Mouse (Mus musculus) liver, embryonic 12.5 days (tissue): ENCODE measurements at regions not wholly inside any gene's neighbourhood (a gene's known extent, or its start where the extent isn't known, plus 50 kb on each side); places are given as distances from the start of the nearest gene placed in this dataset.
A peak's percentile ranks its signal among the peaks of the same experiment; 100 is the strongest.

Experiments used
- ATAC-seq: fragments of 200-750 bp; cut with Nextera tagmentation; 2 replicates; pipeline ENCODE4 v1.8.0; 2017; ENCODE audit warnings: moderate number of reproducible peaks, mild to moderate bottlenecking, moderate library complexity
- H3K27ac ChIP-seq: fragments of 300-500 bp; sonication (generic); 2 replicates; pipeline ENCODE4 v1.5.1; 2016; ENCODE audit warnings: mild to moderate bottlenecking
- H3K27me3 ChIP-seq: fragments of 300-500 bp; sonication (generic); replicated peaks from 2 replicates; pipeline ENCODE4 v1.6.1; 2016; ENCODE audit warnings: mild to moderate bottlenecking, moderate library complexity
- H3K36me3 ChIP-seq: fragments of 300-500 bp; sonication (generic); 2 replicates; pipeline ENCODE4 v1.6.1; 2016; ENCODE audit warnings: mild to moderate bottlenecking, moderate library complexity
- H3K4me1 ChIP-seq: fragments of 300-500 bp; sonication (generic); 2 replicates; pipeline ENCODE4 v1.6.1; 2016
- H3K4me2 ChIP-seq: fragments of 300-500 bp; sonication (generic); 2 replicates; pipeline ENCODE4 v1.6.1; 2016; ENCODE audit warnings: mild to moderate bottlenecking, moderate library complexity
- H3K4me3 ChIP-seq: fragments of 300-500 bp; sonication (generic); 2 replicates; pipeline ENCODE4 v1.5.1; 2016; ENCODE audit warnings: mild to moderate bottlenecking, moderate library complexity
- H3K9ac ChIP-seq: fragments of 300-500 bp; sonication (generic); 2 replicates; pipeline ENCODE4 v1.6.1; 2016; ENCODE audit warnings: mild to moderate bottlenecking, moderate library complexity
- H3K9me3 ChIP-seq: fragments of 300-500 bp; sonication (generic); replicated peaks from 2 replicates; pipeline ENCODE4 v1.6.1; 2016; ENCODE audit warnings: mild to moderate bottlenecking, moderate library complexity
- WGBS: fragments of 180-500 bp; shearing (Covaris S2); methylation state at CpG from one replicate; pipeline ENCODE4 v1.1.7; 2016; ENCODE audit not compliant: insufficient replicate concordance; 5-methylcytosine and 5-hydroxymethylcytosine counted together

GRCm38 (mm10) chr12:105935441-105935880, 74.6 kb upstream of the Vrk1 start:
- peak overlapping the region; percentile 12; the same call in 1 of the 2 replicates for H3K4me3 ChIP-seq
- H3K27ac ChIP-seq, result no peak overlapping the region
- peaks cover 3% of the 10 kb centered on the region; the same call in 1 of the 2 replicates for H3K4me1 ChIP-seq
- WGBS, result 11% methylated on average over 21 of the region's 22 CpGs
- H3K9me3 ChIP-seq, result no peaks in the 10 kb centered on the region
- H3K36me3 ChIP-seq, result no peaks in the 10 kb centered on the region
- peak overlapping the region; percentile 44 for H3K4me2 ChIP-seq
- ATAC-seq, result no peak
- peaks cover 51% of the 10 kb centered on the region for H3K27me3 ChIP-seq
- H3K9ac ChIP-seq, result no peak overlapping the region

GRCm38 (mm10) chr12:105936812-105937530, 73.1 kb upstream of the Vrk1 start:
- Histone ChIP-seq H3K4me3 (no peak overlapping the region), H3K27me3 (peaks cover 60% of the 10 kb centered on the region), H3K9ac (no peak overlapping the region), H3K9me3 (no peaks in the 10 kb centered on the region), H3K36me3 (no peaks in the 10 kb centered on the region), H3K27ac (no peak overlapping the region), H3K4me1 (peaks cover 3% of the 10 kb centered on the region; the same call in 1 of the 2 replicates), H3K4me2 (no peak overlapping the region)
- 38% methylated on average over 18 of the region's 18 CpGs for whole genome bisulfite sequencing
- ATAC-seq, result 0 out of 2 replicates have a peak, but pooled peaks have one; percentile 24

GRCm38 (mm10) chr12:105942136-105943076, 67.6 kb upstream of the Vrk1 start:
- ATAC-seq, result peak; percentile 65
- peak overlapping the region; percentile 26 for H3K4me2 ChIP-seq

GRCm38 (mm10) chr12:105943077-105943433, 67.0 kb upstream of the Vrk1 start:
- Histone ChIP-seq H3K4me1 (peaks cover 16% of the 10 kb centered on the region), H3K36me3 (no peaks in the 10 kb centered on the region), H3K27me3 (peaks cover 22% of the 10 kb centered on the region), H3K9me3 (no peaks in the 10 kb centered on the region), H3K4me3 (no peak overlapping the region), H3K9ac (0 out of 2 replicates have a peak overlapping the region, but pooled peaks have one; percentile 4), H3K4me2 (peak overlapping the region; percentile 26; the same call in 1 of the 2 replicates), H3K27ac (peak overlapping the region; percentile 61)
- 58% methylated on average over 8 of the region's 8 CpGs for WGBS
- ATAC-seq, result peak; percentile 83

More at GRCm38 (mm10) chr12:105942136-105943076, 67.6 kb upstream of the Vrk1 start:
- Histone ChIP-seq H3K27me3 (peaks cover 28% of the 10 kb centered on the region), H3K4me3 (no peak overlapping the region), H3K9me3 (no peaks in the 10 kb centered on the region), H3K9ac (no peak overlapping the region), H3K27ac (peak overlapping the region; percentile 61), H3K36me3 (no peaks in the 10 kb centered on the region), H3K4me1 (peaks cover 16% of the 10 kb centered on the region)
- 54% methylated on average over 20 of the region's 20 CpGs for WGBS

- Histone ChIP-seq H3K4me3 (no peak overlapping the region), H3K27me3 (peaks cover 5% of the 10 kb centered on the region; the same call in 1 of the 2 replicates), H3K4me1 (peaks cover 14% of the 10 kb centered on the region), H3K27ac (no peak overlapping the region), H3K36me3 (no peaks in the 10 kb centered on the region), H3K9me3 (no peaks in the 10 kb centered on the region), H3K9ac (no peak overlapping the region), H3K4me2 (no peak overlapping the region)
- ATAC-seq, result no peak
- 46% methylated on average over 5 of the region's 5 CpGs for WGBS
Measured at GRCm38 (mm10) chr12:105947332-105947731, 62.7 kb upstream of the Vrk1 start.

GRCm38 (mm10) chr12:105948322-105948721, 61.7 kb upstream of the Vrk1 start:
- Histone ChIP-seq H3K4me2 (no peak overlapping the region), H3K27me3 (peaks cover 5% of the 10 kb centered on the region; the same call in 1 of the 2 replicates), H3K9me3 (no peaks in the 10 kb centered on the region), H3K36me3 (no peaks in the 10 kb centered on the region), H3K4me1 (peaks cover 7% of the 10 kb centered on the region), H3K27ac (no peak overlapping the region), H3K9ac (no peak overlapping the region), H3K4me3 (no peak overlapping the region)
- ATAC-seq, result no peak
- 59% methylated on average over 2 of the region's 2 CpGs for WGBS

GRCm38 (mm10) chr12:105955764-105956290, 54.2 kb upstream of the Vrk1 start:
- Histone ChIP-seq H3K27me3 (peaks cover 35% of the 10 kb centered on the region), H3K4me1 (peaks cover 15% of the 10 kb centered on the region), H3K27ac (no peak overlapping the region), H3K4me2 (no peak overlapping the region), H3K4me3 (no peak overlapping the region), H3K9ac (0 out of 2 replicates have a peak overlapping the region, but pooled peaks have one; percentile 17), H3K9me3 (no peaks in the 10 kb centered on the region), H3K36me3 (no peaks in the 10 kb centered on the region)
- ATAC-seq, result peak; percentile 57
- WGBS, result 77% methylated on average over 1 of the region's 1 CpGs

- no peak overlapping the region for H3K4me2 ChIP-seq
- no peak overlapping the region for H3K9ac ChIP-seq
- H3K4me1 ChIP-seq, result peaks cover 29% of the 10 kb centered on the region
- WGBS, result 55% methylated on average over 7 of the region's 7 CpGs
- H3K36me3 ChIP-seq, result no peaks in the 10 kb centered on the region
- peaks cover 64% of the 10 kb centered on the region for H3K27me3 ChIP-seq
- H3K27ac ChIP-seq, result no peak overlapping the region
- no peak overlapping the region for H3K4me3 ChIP-seq
- H3K9me3 ChIP-seq, result no peaks in the 10 kb centered on the region
- ATAC-seq, result no peak
Measured at GRCm38 (mm10) chr12:105959756-105960155, 50.3 kb upstream of the Vrk1 start.
